Mouse (Mus musculus): Measurements from ENCODE around the gene Syt15.

DNA sequence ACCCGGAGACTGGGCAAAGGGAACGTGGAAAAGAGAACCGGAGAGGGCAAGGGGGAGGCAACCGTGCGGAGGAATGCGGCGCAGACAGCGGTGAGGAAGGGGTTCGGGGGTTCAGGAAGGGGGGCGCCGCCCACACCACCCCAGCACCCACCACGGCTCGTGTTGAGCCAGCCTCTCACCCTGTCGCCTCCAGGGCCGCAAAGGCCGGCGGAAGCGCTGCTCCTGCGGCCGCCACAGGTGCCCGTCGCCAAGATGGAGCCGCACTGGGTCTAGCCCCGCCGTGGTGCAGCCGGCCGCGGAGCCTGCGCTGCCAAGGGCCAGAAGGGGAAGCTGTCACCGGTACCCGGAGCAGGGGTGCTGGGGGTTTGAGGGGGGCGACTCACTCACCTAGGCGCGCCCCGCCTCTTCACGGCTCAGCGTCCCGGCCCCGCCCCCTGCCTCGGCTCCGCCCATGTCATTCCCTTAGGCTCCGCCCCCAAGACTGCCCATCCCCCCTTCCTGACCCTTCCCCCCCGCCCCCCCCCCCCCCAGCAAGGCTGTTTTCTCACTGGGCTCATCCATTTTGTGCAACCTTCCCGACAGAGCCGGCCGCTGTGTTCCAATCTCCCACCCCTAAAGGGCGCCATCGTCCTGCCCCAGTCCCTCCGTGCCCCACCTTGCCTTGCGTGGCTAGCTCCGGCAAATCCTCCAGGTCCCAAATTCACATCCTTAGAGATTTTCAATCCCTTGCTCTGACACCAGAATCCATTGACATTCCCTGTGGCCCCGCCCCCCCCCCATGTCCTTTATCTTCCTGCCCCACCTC is 18.0 kb upstream of the Syt15 start, which contains the start of gene Gprin2:
- TF ChIP-seq CTCF (IDR thresholded peaks at IDR 0.05; ENCODE audit: control insufficient read depth, insufficient read depth, insufficient replicate concordance, low read depth, low read length) = no peak
- TF ChIP-seq POLR2A (IDR thresholded peaks at IDR 0.05; ENCODE audit: control insufficient read depth, low read depth, low read length) = no peak
